Mouse (Mus musculus) heart, adult 2 months (tissue): ENCODE results near the gene Rsad1. TPM values are rescaled to one million over a fixed set of nuclear protein-coding genes. Genes with fewer than 3 reads are reported as not detected.
A peak's percentile ranks its signal among the peaks of the same experiment; 100 is the strongest.

ENCODE experiments used
- DNase-seq, 2 experiments: peaks; one replicate each; pipeline ENCODE4 v3.0.0; 2021
- H3K27ac ChIP-seq: fragments of 200-600 bp; 2 replicates; pipeline ENCODE4 v1.8.1; 2022
- H3K27me3 ChIP-seq: fragments of 200-500 bp; 2 replicates; pipeline ENCODE4 v1.6.1; 2012; ENCODE audit warnings: mild to moderate bottlenecking, low read length, inconsistent platforms, mixed read lengths; ENCODE audit not compliant: control insufficient read depth, insufficient read depth
- H3K36me3 ChIP-seq: fragments of 200-500 bp; 2 replicates; pipeline ENCODE4 v1.6.1; 2012; ENCODE audit warnings: low read length, inconsistent platforms; ENCODE audit not compliant: control insufficient read depth, insufficient read depth
- H3K4me1 ChIP-seq: fragments of 200-500 bp; 2 replicates; pipeline ENCODE4 v1.6.1; 2011; ENCODE audit warnings: low read length; ENCODE audit not compliant: control insufficient read depth, insufficient read depth
- H3K4me3 ChIP-seq: fragments of 200-600 bp; 2 replicates; pipeline ENCODE4 v1.8.1; 2022
- H3K79me2 ChIP-seq: fragments of 200-500 bp; replicated peaks from 2 replicates; pipeline ENCODE4 v1.6.1; 2012; ENCODE audit warnings: mild to moderate bottlenecking, inconsistent platforms, low read length, moderate library complexity, mixed read lengths; ENCODE audit not compliant: control insufficient read depth, insufficient read depth
- H3K9ac ChIP-seq: fragments of 200-500 bp; 2 replicates; pipeline ENCODE4 v1.6.1; 2012; ENCODE audit warnings: low read depth, mild to moderate bottlenecking, control low read depth, inconsistent platforms, low read length, mixed read lengths
- CTCF ChIP-seq: fragments of 200-600 bp; IDR thresholded peaks from 2 replicates; pipeline ENCODE4 v1.8.1; 2022; ENCODE audit warnings: antibody characterized with exemption, mild to moderate bottlenecking, moderate library complexity
- EP300 ChIP-seq: fragments of 200-500 bp; IDR thresholded peaks from 2 replicates; pipeline ENCODE4 v1.6.1; 2011; ENCODE audit warnings: low read depth, low read length, control low read depth; ENCODE audit not compliant: insufficient read depth
- POLR2A ChIP-seq: fragments of 200-500 bp; IDR thresholded peaks from 2 replicates; pipeline ENCODE4 v1.6.1; 2011; ENCODE audit warnings: mild to moderate bottlenecking, low read depth, low read length, control low read depth; ENCODE audit not compliant: insufficient read depth
- WGBS: fragments of 180-500 bp; shearing (Covaris S2); methylation state at CpG from one replicate; pipeline ENCODE4 v1.1.7; 2018; 5-methylcytosine and 5-hydroxymethylcytosine counted together
- intact Hi-C: fragments of 180-260 bp; cut with DNase I; formaldehyde crosslinking; loops from one replicate; pipeline ENCODE4 v1.15.1; 2025
- polyA plus RNA-seq: library from polyadenylated mRNA; depleted of rRNA; stranded (reverse); fragments of >200 nt; gene quantifications from 2 replicates; pipeline ENCODE4 v1.2.3, GENCODE M21; 2012
- total RNA-seq, 2 experiments: library from RNA; stranded (reverse); gene quantifications; 2 replicates each; pipeline ENCODE4 v1.2.3; 2021

The Rsad1 gene
- total and polyA plus RNA-seq, 3 experiments = 9.3 to 14.1 (median 12.6) TPM

DNA sequence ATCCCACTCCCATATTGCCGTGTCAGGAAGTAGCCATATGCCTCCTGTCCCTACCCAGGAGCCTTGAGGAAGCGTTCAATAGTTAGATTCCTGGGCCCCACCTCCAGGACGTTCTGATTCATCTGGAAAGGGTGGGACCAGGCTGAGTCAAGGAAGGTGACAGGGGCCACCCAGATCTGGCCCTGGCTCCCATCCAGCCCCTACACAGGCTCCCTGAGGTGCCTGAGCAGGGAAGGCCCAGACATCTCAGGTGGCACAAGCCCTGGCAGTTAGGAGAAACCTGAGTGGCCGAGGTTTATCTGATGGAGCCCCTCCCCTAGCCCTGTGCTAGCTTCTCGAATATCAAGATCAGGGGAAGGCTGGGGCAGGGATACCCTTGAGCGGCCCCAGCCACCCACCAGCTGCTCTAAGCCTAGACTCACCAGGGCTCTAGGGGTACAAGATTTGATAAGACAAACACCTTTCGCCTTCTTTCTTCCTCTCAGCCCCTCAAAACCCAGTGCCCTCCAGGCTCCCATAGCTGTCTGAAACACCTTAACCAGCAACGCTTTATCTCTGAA is 10.2 kb downstream of the Rsad1 start:
- Histone ChIP-seq H3K79me2 (no peaks in the 10 kb centered on the region), H3K4me3 (no peak overlapping the region), H3K27ac (no peak overlapping the region), H3K36me3 (no peaks in the 10 kb centered on the region), H3K4me1 (no peaks in the 10 kb centered on the region), H3K9ac (no peak overlapping the region), H3K27me3 (no peaks in the 10 kb centered on the region)
- no peak for DNase-seq
- no peak for TF ChIP-seq POLR2A
- intact Hi-C loops = no loop called here
- 70% methylated on average over 8 of the region's 8 CpGs for WGBS

DNA sequence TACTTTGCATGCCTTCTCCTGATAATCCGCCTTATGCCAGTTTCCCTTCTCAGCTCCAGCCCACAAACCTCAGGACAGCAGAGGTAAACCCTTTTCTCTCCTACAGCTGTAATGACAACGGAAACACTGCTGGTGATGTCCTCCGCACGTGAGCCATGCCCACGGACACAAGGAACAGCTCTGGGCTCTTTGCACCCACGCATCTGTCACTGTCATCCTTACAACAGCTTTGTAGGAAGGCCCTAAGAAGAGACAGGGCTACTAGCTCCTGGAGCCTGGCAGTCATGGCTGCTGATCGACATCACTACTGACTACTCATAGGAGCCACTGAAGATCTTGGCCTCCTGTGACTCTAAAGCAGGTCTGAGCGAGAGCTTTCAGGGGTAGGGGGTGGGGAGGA is 15.9 kb downstream of the Rsad1 start:
- H3K4me1 ChIP-seq = no peaks in the 10 kb centered on the region
- no peaks in the 10 kb centered on the region for H3K27me3 ChIP-seq
- TF ChIP-seq EP300 (no peak), POLR2A (no peak), CTCF (no peak)
- no peak for DNase-seq
- no peak overlapping the region for H3K27ac ChIP-seq
- WGBS = 74% methylated on average over 8 of the region's 8 CpGs
- no peaks in the 10 kb centered on the region for H3K36me3 ChIP-seq
- H3K9ac ChIP-seq = no peak overlapping the region
- intact Hi-C loops = no loop called here
- H3K79me2 ChIP-seq = no peaks in the 10 kb centered on the region
- H3K4me3 ChIP-seq = no peak overlapping the region

DNA sequence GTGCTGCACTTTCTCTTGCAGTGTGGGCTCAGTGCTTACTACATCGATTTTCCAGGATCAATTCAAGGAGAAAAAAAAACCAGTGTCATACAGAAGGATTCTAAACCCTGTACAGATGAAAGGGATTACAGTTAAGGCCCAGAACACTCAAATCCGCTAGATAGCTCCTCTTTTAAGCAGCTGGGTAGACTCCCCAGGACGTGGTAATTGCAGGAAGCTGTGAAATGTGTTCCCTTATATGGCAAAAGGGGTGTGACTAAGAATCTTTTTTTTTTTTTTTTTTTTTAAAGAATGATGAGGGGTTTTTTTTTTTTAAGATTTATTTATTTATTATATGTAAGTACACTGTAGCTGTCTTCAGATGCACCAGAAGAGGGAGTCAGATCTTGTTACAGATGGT is 20.2 kb downstream of the Rsad1 start:
- Histone ChIP-seq H3K27me3 (no peaks in the 10 kb centered on the region), H3K27ac (no peak overlapping the region), H3K9ac (no peak overlapping the region), H3K79me2 (no peaks in the 10 kb centered on the region), H3K4me1 (no peaks in the 10 kb centered on the region), H3K4me3 (no peak overlapping the region), H3K36me3 (no peaks in the 10 kb centered on the region)
- no peak for DNase-seq
- no peak for TF ChIP-seq POLR2A
- WGBS = 64% methylated on average over 3 of the region's 3 CpGs
- intact Hi-C loops = no loop called here

GRCm38 (mm10) chr11:94526171-94526879 is 22.7 kb downstream of the Rsad1 start:
- Histone ChIP-seq H3K79me2 (no peaks in the 10 kb centered on the region), H3K4me3 (no peak overlapping the region), H3K9ac (no peak overlapping the region), H3K36me3 (no peaks in the 10 kb centered on the region), H3K27me3 (no peaks in the 10 kb centered on the region), H3K4me1 (no peaks in the 10 kb centered on the region), H3K27ac (no peak overlapping the region)
- no peak for DNase-seq
- WGBS = 55% methylated on average over 9 of the region's 9 CpGs
- intact Hi-C loops = no loop called here
- no peak for TF ChIP-seq EP300
- no peak for TF ChIP-seq CTCF
- TF ChIP-seq POLR2A = no peak

DNA sequence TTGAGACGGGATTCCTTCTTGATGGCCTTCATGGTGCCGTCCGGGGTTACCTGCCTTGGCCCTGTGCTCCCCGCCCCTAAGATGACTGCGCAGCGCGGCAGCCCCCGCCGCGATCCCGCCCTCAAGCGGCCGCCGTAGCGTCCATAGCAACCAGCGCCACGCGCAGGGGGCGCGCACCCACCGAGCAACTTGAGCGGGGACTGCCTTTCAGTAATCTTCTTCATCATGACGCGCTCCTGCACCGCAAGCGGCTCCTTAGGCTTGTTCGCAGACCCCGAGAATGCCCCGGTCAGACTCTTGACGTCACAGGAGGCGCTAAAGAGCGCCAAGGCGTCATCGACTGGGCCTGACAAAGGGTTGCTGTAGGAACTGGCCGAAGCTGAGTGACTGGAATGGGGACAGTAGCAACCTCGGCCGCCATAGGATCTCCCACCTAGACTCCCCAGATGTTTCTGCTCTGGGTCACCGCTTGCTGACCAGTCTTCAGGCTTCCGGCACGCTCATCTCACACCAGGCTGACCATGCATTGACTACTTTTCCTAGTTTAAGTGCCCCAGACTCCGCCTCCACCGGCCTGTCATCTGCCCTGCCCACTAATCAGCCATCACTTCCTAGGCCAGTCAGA is 27.7 kb downstream of the Rsad1 start, which contains the start of gene Mycbpap:
TSS of gene Mycbpap (minus strand) at position 524 of the 625 bp plus-strand sequence.
- WGBS = 2% methylated on average over 42 of the region's 42 CpGs

DNA sequence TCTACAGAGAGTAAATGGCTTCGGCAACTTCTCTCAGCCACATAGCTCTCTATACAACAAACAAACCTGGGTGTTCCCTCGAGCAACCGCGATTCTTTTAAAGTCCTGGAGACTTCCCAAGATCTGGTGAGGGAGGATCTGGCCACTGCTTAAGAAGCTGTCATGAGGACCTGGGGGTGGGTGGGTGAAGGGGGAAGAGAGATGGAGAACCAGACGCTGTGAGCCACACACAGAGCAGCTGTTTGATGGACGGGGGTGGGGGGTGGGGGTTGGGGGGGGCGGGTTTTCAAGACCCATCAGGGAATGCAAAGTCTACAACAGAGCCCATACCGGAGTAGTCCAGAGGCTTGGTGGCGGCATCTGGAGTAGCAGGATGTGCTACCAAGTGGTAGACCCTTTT is 35.6 kb downstream of the Rsad1 start:
- Histone ChIP-seq H3K79me2 (no peaks in the 10 kb centered on the region), H3K27ac (no peak overlapping the region), H3K4me1 (no peaks in the 10 kb centered on the region), H3K36me3 (no peaks in the 10 kb centered on the region), H3K9ac (no peak overlapping the region), H3K27me3 (no peaks in the 10 kb centered on the region; the same call in 1 of the 2 replicates), H3K4me3 (no peak overlapping the region)
- TF ChIP-seq EP300 (no peak), CTCF (no peak), POLR2A (no peak)
- intact Hi-C loops = no loop called here
- no peak for DNase-seq
- WGBS = 63% methylated on average over 9 of the region's 9 CpGs

More for the DNA sequence above, 27.7 kb downstream of the Rsad1 start, which contains the start of gene Mycbpap:
- Histone ChIP-seq H3K79me2 (no peaks in the 10 kb centered on the region), H3K9ac (peak within 1 kb of the TSS; percentile 60), H3K4me3 (peak within 1 kb of the TSS; percentile 64), H3K27ac (no peak within 1 kb of the TSS), H3K4me1 (peaks cover 3% of the 10 kb centered on the region; the same call in 1 of the 2 replicates), H3K36me3 (no peaks in the 10 kb centered on the region), H3K27me3 (no peaks in the 10 kb centered on the region; the same call in 1 of the 2 replicates)
- peak; percentile 67 to 73 for DNase-seq
- TF ChIP-seq CTCF = peak; percentile 37
- TF ChIP-seq POLR2A = no peak
- intact Hi-C loops = no loop called here
